Mouse (Mus musculus) spleen, adult 10 weeks (tissue): ENCODE measurements around the gene Znhit2. TPM values are rescaled to one million over a fixed set of nuclear protein-coding genes. Genes with fewer than 3 reads are reported as not detected.

ENCODE experiments used
- polyA plus RNA-seq: library from polyadenylated mRNA; stranded (reverse); fragments of 350-450 nt; fragmentation: Illumina TruSeq; extraction: RNeasy Lipid Tissue Mini Kit (QIAGEN cat#74804); gene quantifications from one replicate; pipeline ENCODE4 v1.2.3, GENCODE M21; 2015; ENCODE audit warnings: low replicate concordance; ENCODE audit not compliant: insufficient read depth

The Znhit2 gene
- 0.99 TPM for polyA plus RNA-seq

GRCm38 (mm10) chr19:6061021-6061533, at the start of gene Znhit2:
TSS of gene Znhit2 (plus strand) at chr19:6061192.

GRCm38 (mm10) chr19:6015511-6016315, 45.3 kb upstream of the Znhit2 start, which contains the start of gene Capn1:
TSS of gene Capn1 (minus strand) at chr19:6015897.

GRCm38 (mm10) chr19:6046294-6047153, 14.5 kb upstream of the Znhit2 start, which contains the start of gene Syvn1:
TSS of gene Syvn1 (plus strand) at chr19:6046576.

GRCm38 (mm10) chr19:6057313-6058096, 3.5 kb upstream of the Znhit2 start, which contains the start of the genes Mrpl49 and Fau:
TSS of gene Mrpl49 (minus strand) at chr19:6057785.
TSS of gene Fau (plus strand) at chr19:6057844.

DNA sequence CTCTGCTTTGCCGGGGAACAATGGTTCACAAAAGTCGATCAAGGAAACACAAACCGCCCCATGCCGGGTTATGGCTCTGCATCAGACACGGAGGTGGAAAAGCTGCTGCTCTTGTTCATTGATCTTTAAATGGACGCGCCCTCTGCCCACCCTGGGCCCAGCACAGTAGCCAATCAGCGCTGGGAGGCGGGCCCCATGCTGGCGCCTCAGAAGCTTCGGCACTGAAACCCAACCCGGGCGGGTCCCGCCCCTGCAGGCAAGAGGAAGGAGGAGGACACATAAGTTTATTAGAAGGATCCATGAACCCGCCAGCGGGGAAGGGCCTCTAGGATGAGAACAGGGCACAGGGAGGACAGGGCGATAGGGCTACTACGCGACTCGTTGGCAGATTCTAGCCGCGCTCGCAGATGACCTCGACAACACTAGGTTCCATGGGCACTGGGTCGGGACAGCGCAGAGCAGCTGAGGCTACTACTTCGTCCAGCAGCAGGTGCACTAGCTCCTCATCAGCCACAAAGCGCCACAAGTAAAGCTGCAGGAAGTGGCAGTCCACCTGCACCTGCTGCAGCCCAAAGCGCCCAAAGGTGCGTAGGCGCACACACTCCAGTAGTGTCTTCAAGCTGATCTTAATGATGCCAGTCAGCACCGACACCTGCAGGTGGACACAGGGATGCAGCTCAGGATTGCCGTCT, 6.9 kb downstream of the Znhit2 start, which contains the start of gene Tm7sf2:
Tm7sf2 (minus strand) TSS at position 650 of the 692 bp plus-strand sequence.

GRCm38 (mm10) chr19:6076564-6077393, 15.8 kb downstream of the Znhit2 start, which contains the start of gene Vps51:
TSS of gene Vps51 (minus strand) at chr19:6077231.

DNA sequence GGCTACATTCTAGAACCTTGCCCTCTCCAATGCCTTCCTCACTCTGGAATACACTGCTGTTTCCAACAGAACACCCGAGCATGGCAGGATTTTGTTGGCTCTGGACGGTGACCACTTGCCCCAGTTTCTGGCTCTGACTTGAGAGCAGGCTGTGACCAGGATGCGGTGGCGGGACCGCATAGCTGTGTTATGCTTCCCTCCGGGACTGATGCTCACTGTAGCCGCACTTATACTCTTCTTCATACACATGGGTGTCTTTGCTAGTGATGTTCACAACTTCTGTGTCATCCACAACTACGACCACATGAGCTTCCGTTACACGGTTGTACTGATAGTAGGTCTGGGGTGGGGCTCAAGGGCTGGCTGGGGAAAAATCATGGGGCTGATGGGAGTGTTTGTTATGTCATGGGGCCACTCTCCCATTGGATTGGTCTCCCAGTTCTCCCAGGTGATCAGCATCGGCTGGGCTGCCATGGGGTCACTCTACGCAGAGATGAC, 19.0 kb downstream of the Znhit2 start, which contains the start of gene Tmem262:
Tmem262 (plus strand) TSS at position 51 of the 498 bp plus-strand sequence.

GRCm38 (mm10) chr19:6082156-6082555, 21.2 kb downstream of the Znhit2 start, which contains the start of gene Gm28374:
TSS of gene Gm28374 (minus strand) at chr19:6082256.

DNA sequence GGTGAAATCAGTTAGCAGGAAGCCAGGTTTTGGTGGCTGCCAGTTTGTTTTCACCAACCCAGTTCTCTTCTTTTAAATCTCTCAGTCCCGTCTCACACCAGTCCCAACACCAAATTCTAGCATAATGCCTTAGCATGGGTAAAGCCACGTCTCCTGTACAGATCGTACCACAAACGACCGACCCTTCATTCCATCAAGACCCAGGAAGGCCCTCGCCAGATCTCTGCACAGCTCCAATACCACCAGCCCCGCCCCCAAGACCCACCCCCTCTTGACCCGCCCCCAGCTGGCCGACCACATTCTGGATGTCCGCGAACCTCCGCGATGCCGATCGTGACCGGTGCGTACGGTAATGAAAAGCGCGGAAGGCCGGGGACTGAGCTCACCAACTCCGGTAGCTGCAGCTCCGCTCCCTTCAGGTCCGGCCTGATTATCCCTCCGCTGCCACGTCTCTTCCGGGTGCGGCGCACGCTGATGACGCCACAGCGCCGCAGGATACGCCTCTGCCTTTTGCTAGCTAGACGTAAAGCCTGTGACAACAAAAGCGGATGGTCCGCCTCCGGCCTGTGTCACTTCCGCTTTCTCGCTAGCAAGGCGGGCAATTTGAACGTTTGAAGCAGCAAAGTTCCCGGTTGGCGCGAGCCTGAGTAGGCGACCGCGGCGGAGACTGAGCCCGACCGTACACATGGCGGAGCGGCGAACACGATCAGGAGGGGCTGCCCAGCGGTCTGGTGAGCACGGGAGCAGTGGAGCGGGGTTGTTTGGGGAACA, 23.7 kb downstream of the Znhit2 start, which contains the start of the genes Zfpl1 and Cdca5:
Zfpl1 (minus strand) TSS at position 479 of the 771 bp plus-strand sequence.
Cdca5 (plus strand) TSS at position 506 of the 771 bp plus-strand sequence.

GRCm38 (mm10) chr19:6094119-6094518, 33.1 kb downstream of the Znhit2 start, which contains the start of gene AC131692.1:
TSS of gene AC131692.1 (plus strand) at chr19:6094419.

DNA sequence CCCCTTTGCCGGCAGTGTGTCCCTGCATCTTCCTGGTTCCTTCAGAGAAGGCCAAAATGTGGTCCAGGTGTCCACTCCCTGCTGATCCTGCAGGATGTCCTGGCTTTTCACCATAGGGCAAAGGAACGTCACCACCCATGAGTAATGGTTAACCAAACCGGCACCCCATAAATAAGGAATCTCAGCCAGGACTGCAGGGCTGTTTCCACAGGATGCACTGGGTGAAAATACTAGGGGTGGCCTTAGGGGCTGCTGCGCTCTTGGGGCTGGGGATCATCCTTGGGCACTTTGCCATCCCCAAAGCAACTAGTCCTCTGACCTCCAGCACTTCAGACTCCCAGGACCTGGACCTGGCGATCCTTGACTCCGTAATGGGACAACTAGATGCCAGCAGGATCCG, 44.6 kb downstream of the Znhit2 start, which contains the start of gene Naaladl1:
Naaladl1 (plus strand) TSS at position 197 of the 400 bp plus-strand sequence.

Other genes starting within 250 kb of the Znhit2 start
- gene Frmd8, start 185.9 kb upstream of the Znhit2 start, polyA plus RNA-seq: 18.0 TPM
- 35.5 TPM for gene Slc25a45, start 183.4 kb upstream of the Znhit2 start, polyA plus RNA-seq
- gene Tigd3, start 167.0 kb upstream of the Znhit2 start, polyA plus RNA-seq: 0.84 TPM
- gene Dpf2, start 148.2 kb upstream of the Znhit2 start, polyA plus RNA-seq: 103 TPM
- gene Cdc42ep2, start 136.4 kb upstream of the Znhit2 start, polyA plus RNA-seq: 6.4 TPM
- gene Pola2, start 97.0 kb upstream of the Znhit2 start, polyA plus RNA-seq: 30.6 TPM
- gene Slc22a20, start 75.0 kb upstream of the Znhit2 start, polyA plus RNA-seq: not detected
- gene Capn1, start 45.3 kb upstream of the Znhit2 start, polyA plus RNA-seq: 28.9 TPM
- gene Syvn1, start 14.6 kb upstream of the Znhit2 start, polyA plus RNA-seq: 42.1 TPM
- gene Mrpl49, start 3.4 kb upstream of the Znhit2 start, polyA plus RNA-seq: 48.0 TPM
- gene Fau, start 3.3 kb upstream of the Znhit2 start, polyA plus RNA-seq: 1,233 TPM
- 8.7 TPM for gene Tm7sf2, start 7.2 kb downstream of the Znhit2 start, polyA plus RNA-seq
- 47.4 TPM for gene Vps51, start 16.0 kb downstream of the Znhit2 start, polyA plus RNA-seq
- not detected for gene Tmem262, start 18.8 kb downstream of the Znhit2 start, polyA plus RNA-seq
- not detected for gene Gm28374, start 21.1 kb downstream of the Znhit2 start, polyA plus RNA-seq
- 12.9 TPM for gene Zfpl1, start 23.8 kb downstream of the Znhit2 start, polyA plus RNA-seq
- gene Cdca5, start 23.8 kb downstream of the Znhit2 start, polyA plus RNA-seq: 8.2 TPM
- 0.47 TPM for gene AC131692.1, start 33.2 kb downstream of the Znhit2 start, polyA plus RNA-seq
- gene Naaladl1, start 44.6 kb downstream of the Znhit2 start, polyA plus RNA-seq: not detected
- gene Sac3d1, start 57.5 kb downstream of the Znhit2 start, polyA plus RNA-seq: 4.3 TPM
- 16.4 TPM for gene Snx15, start 67.1 kb downstream of the Znhit2 start, polyA plus RNA-seq
- 1.8 TPM for gene Batf2, start 79.8 kb downstream of the Znhit2 start, polyA plus RNA-seq
- gene Arl2, start 80.4 kb downstream of the Znhit2 start, polyA plus RNA-seq: 11.0 TPM
- gene Majin, start 123.2 kb downstream of the Znhit2 start, polyA plus RNA-seq: not detected
- not detected for gene Gpha2, start 165.2 kb downstream of the Znhit2 start, polyA plus RNA-seq
- gene Ppp2r5b, start 174.7 kb downstream of the Znhit2 start, polyA plus RNA-seq: 11.9 TPM
- 6.0 TPM for gene Atg2a, start 180.5 kb downstream of the Znhit2 start, polyA plus RNA-seq
- 36.3 TPM for gene Ehd1, start 215.5 kb downstream of the Znhit2 start, polyA plus RNA-seq
- 2.1 TPM for gene Cdc42bpg, start 245.3 kb downstream of the Znhit2 start, polyA plus RNA-seq